Mouse (Mus musculus) lung, postnatal 14 days (tissue): ENCODE measurements around the gene Ak7.

Experiments used
- DNase-seq: peaks from one replicate; pipeline ENCODE4 v3.0.0; 2021

Ak7 gene

DNA sequence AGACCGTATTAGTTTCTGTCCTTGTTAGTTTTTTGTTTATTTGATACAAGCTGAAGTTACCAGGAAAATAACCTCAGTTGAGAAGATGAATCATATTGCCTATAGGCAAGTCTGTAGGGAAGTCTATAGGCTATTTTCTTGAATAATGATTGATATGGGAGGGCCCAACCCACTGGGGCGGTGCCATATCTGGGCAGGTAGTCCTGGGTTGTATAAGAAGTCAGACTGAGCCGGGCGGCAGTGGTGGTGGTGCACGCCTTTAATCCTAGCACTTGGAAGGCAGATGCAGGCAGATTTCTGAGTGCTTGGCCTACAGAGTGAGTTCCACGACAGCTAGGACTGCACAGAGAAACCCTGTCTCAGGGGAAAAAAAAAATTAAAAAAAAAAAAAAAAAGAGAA is 84.1 kb downstream of the Ak7 start:
- DNase-seq = no peak

DNA sequence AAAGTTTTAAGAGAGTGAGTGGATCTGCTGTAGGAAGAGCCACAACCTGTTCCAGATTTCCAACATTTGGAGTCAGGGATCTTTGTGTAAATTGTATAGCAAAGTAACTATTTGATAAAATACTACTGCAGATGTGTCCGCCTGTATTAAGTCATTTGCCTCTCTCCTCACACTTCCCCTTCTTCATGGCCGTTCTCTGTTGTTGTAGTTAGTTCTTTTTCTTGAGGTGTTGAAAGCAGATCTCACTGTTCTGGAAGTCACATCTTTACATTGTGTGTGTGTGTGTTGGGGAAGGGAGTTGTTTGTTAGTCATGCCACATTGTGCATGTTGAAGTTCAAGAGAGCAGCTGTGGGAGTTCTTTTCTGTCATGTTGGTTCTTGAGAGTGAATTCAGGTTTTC is 89.1 kb downstream of the Ak7 start:
- no peak for DNase-seq

DNA sequence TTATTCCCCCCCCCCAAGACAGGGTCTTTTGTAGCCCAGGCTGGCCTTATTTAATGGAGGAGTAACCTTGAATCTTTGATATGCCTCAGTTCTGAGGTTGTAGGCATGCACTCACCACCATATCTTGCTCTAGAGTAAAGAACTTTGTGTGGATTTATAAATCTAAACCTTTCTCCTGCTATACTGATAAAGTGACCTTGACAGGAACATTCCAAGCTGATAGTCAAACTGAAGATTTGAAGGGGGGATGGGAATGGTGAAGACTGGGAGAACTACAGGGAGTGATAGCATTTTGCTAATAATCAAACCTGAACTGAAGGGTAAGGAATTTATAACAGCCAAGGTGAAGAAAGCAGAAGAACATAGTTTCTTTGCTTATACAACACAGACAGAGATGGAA is 92.2 kb downstream of the Ak7 start:
- DNase-seq = no peak

DNA sequence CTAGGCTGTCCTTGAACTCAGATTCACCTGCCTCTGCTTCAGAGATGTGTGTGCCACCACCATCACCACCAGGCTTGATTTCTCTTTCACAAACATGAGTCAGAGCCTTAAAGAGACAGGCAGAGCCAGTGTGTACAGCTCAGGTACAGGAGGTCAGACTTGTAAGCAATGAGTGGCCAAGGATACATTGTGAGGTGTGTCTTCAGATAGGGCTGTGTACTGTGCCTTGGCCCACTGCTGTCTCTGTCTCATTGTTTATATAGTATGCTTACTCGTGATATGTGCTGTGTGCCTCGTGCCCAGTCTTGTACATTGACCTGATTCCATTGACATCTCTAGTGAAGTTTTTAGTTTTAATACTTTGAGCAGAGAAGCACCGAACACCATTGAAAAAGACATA is 100.0 kb downstream of the Ak7 start:
- DNase-seq = no peak

DNA sequence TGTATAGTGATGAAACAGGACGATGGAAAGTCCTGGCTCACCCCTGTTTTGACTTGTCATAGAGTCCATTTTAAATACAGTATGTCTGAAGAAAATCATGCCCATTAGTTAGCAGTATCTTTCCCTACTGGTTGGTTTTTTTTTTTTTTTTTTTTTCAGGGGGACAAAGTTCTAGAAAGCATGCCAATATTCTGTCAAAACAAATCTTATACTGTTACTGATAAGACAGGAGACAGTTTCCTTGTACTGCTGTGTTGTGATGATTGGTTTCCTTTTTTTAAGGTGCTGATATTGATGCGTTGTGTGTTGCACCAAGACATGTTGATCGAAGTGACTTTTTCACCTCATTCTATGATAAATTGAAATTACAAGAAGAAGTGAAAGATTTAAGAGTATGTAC is 100.4 kb downstream of the Ak7 start:
- DNase-seq = no peak

DNA sequence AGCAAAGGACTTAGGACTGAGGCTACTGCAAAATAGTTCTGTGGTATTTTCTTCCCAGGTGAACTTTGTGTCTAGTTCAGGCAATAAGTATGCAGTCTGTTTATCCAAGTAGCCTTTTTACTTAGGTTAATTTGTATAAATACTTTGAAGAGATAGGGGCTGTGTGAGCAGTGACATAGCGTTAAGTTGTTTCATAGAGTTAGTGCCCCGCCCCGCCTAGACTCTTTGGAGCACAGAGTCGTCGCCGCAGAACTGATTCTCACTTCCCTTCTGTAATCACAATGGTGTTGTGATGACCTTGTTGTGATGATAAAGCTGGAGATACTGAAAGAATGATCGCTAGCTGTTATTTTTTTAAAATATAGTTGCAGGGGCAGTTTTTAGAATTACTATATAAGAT is 101.6 kb downstream of the Ak7 start:
- DNase-seq = no peak

DNA sequence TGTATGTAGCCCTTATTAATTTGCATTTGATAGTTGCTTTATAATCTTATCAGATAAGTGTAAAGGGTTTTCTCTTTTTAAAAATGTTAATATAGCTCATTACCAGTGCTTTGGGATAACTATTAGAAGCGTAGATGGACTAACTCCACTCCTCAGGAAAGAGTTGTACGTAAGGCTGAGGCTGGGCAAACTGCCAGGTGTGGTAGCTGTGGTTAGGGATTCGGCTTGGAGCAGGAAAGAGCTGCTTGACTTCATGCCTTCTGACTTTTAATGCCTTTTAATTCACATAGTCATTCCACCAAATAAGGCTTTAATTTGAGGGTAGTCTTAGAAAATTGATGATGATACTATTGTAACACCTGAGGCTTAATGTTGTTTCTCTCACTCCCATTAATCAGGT is 103.2 kb downstream of the Ak7 start:
- DNase-seq = no peak

DNA sequence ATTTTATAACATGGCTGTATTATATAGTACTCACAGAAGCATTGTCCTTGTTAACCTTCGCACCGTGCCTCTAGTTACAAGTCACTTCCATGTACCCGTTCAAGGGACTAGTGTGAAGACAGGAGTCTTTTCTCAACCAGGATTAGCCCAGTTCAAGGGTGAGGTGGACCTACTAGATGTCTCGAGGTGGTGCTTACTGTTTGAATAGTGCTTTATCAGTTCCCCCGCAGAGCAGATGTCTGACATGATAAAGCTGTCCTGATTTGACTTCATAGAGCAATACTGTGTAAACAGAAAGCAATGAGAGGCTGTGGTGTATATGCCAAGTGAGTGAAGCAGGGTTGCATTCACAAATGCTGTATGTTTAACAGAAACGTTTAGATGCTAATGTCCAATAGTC is 104.8 kb downstream of the Ak7 start:
- no peak for DNase-seq

DNA sequence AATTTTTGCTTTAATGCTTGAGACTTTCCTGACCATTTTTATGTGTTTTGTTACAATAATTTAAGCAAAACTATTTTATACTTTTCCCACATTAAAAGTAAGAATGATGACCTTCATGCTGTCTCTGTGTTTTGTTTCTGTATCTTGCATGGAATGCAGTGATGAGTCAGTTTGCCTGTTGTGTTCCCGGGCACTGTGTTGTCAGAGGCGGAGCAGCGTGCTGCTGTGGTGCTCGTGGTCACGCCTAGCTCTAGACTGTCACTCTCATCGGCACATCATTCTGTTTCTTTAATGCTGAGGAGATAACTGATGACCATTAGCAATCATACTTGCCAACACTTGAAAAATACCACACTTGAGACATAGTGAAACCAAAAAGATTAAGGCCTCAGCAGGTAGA is 108.2 kb downstream of the Ak7 start:
- no peak for DNase-seq

DNA sequence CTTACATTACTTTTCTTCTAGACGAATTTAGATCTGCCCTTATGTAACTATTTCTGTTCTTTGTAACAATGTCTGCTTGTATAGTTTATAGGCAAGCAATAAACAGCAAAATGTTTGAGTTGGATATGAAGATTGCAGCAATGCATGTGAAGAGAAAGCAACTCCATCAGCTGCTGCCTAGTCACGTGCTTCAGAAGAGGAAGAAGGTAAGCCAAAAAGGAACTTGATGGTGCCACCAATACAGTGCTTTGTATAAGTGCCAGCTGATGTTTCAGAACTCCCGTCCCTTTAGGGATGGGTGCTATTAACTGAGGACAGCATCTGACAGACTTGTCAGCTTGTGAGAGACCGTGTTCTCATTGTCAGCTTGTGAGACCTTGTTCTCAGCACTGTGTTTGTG is 117.7 kb downstream of the Ak7 start:
- DNase-seq = no peak

DNA sequence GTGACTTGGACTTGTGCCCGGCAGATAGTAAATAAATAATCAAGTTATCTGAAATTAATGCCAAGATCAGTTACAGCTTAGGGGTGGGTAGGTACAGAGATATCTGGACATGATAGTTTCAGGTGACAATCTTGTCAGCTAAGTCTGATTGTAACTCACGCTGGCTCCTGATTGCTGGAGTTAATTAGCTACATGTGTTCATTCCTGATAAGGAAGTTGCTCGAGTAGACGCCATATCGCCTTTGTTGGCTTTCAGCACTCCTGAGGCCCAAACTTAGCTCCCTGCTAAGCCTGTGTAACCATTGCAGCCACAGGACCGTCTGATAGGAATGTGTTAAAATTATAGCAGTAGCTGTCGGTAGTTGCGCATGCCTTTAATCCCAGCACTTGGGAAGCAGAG is 119.0 kb downstream of the Ak7 start:
- DNase-seq = no peak

DNA sequence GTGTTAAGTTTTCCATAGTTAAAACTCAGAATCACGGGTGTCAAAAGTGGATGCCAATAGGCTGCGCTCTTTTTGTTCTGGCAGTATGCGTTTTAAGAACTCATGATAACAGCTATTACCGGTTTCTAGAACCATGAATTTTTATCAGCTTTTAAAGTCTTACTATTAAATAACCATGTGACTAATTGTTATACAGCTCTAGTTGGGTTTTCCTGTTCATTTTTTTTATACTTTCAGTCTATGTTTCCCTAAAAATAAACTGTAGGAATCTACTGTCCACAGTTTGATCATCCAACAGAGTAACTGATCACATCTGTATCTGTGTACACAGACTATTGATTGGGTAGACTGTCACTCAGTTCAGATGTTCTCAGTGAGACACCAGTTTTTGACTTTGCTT is 119.5 kb downstream of the Ak7 start:
- DNase-seq = no peak
